Mouse (Mus musculus) Patski (cell line): ENCODE measurements around the gene Mcoln1. TPM values are rescaled to one million over a fixed set of nuclear protein-coding genes. Genes with fewer than 3 reads are reported as not detected.

Experiments
- ATAC-seq: fragments of 100-300 bp; one replicate; pipeline ENCODE4 v1.8.0; 2021
- CTCF ChIA-PET: fragments of 350-600 bp; sonication (Branson Sonifier 250); formaldehyde crosslinking; loops from one replicate; lab custom pipeline; 2022; ENCODE audit warnings: inconsistent platforms; lab: Charles Lee
- POLR2A ChIA-PET: fragments of 350-600 bp; sonication (Branson Sonifier 250); formaldehyde crosslinking; loops from one replicate; lab custom pipeline; 2022; ENCODE audit warnings: antibody characterized with exemption, inconsistent platforms; lab: Charles Lee
- DNase-seq: peaks from one replicate; pipeline ENCODE4 v3.0.0-alpha.2; 2011; ENCODE audit warnings: low read depth, low spot score
- H3K27me3 ChIP-seq: fragments of 371-371 bp; one replicate; pipeline ENCODE4 v1.5.1; 2021
- CTCF ChIP-seq: fragments of 100-300 bp; IDR thresholded peaks from one replicate; pipeline ENCODE4 v1.5.1; 2021
- in situ Hi-C: fragments of 300-500 bp; cut with MboI; formaldehyde crosslinking; loops from 3 replicates; pipeline ENCODE4 v1.11.1; 2018; ENCODE audit warnings: low pct_unique_long_range_greater_than_20kb, mixed read lengths
- polyA plus RNA-seq: library from polyadenylated mRNA; unstranded; gene quantifications from one replicate; pipeline ENCODE4 v1.2.3, GENCODE M21; 2021

Mcoln1 gene
- 85.9 TPM for polyA plus RNA-seq

- ATAC-seq (peak; percentile 80), DNase-seq (peak; percentile 76)
- ChIA-PET CTCF (interaction anchor here (1.1 to 2.6 kb wide), 4 partner anchors 8 to 36 kb away, joined by 3 to 10 read pairs (median 3); partner anchors contain the start of gene Pnpla6), POLR2A (interaction anchor here (1.1 to 2.6 kb wide), 4 partner anchors 9 to 35 kb away, joined by 3 to 13 read pairs (median 5); partner anchors contain the start of gene Pnpla6)
- no peak for TF ChIP-seq CTCF
- in situ Hi-C loops = no loop called here
- H3K27me3 ChIP-seq = no peaks in the 10 kb centered on the region
Measured at GRCm38 (mm10) chr8:3500235-3501090, at the start of gene Mcoln1. Gene Mcoln1 (plus strand): TSS chr8:3500457.

GRCm38 (mm10) chr8:3450670-3451069, 49.6 kb upstream of the Mcoln1 start:
- ATAC-seq = no peak
- in situ Hi-C loops = no loop called here
- TF ChIP-seq CTCF = no peak
- ChIA-PET CTCF (interaction anchor here (0.6 to 4.6 kb wide), 18 partner anchors 8 to 114 kb away, joined by 3 to 54 read pairs (median 6); no protein-coding TSS in a partner anchor), POLR2A (interaction anchor here (1.1 kb wide), 1 partner anchor 11 kb away, joined by 3 read pairs; no protein-coding TSS in a partner anchor)
- DNase-seq = no peak
- H3K27me3 ChIP-seq = no peaks in the 10 kb centered on the region

- ChIA-PET CTCF (interaction anchor here (1.3 to 4.6 kb wide), 5 partner anchors 10 to 115 kb away, joined by 3 to 54 read pairs (median 16); no protein-coding TSS in a partner anchor), POLR2A (interaction anchor here (0.6 to 0.7 kb wide), 2 partner anchors 16 to 133 kb away, joined by 3 read pairs; partner anchors contain the start of gene Pex11g)
- no peak for DNase-seq
- no peak for ATAC-seq
- in situ Hi-C loops = no loop called here
- no peaks in the 10 kb centered on the region for H3K27me3 ChIP-seq
- TF ChIP-seq CTCF = no peak
Measured at GRCm38 (mm10) chr8:3451992-3452391, 48.3 kb upstream of the Mcoln1 start.

- POLR2A ChIA-PET = no interaction called here
- DNase-seq (no peak), ATAC-seq (no peak)
- CTCF ChIA-PET = interaction anchor here (1.6 to 2.3 kb wide), 3 partner anchors 13 to 209 kb away, joined by 4 to 16 read pairs (median 11); partner anchors contain the start of gene Fcor
- no peak for TF ChIP-seq CTCF
- no peaks in the 10 kb centered on the region for H3K27me3 ChIP-seq
- in situ Hi-C loops = no loop called here
Measured at GRCm38 (mm10) chr8:3463248-3463647, 37.0 kb upstream of the Mcoln1 start.

- TF ChIP-seq CTCF = no peak
- no peaks in the 10 kb centered on the region for H3K27me3 ChIP-seq
- ATAC-seq = no peak
- ChIA-PET CTCF (interaction anchor here (0.8 to 2.3 kb wide), 8 partner anchors 9 to 207 kb away, joined by 3 to 16 read pairs (median 4); partner anchors contain the start of genes Fcor and Zfp358), POLR2A (no interaction called here)
- in situ Hi-C loops = no loop called here
- no peak for DNase-seq
Measured at GRCm38 (mm10) chr8:3464309-3464708, 35.9 kb upstream of the Mcoln1 start.

GRCm38 (mm10) chr8:3467006-3467885, 33.0 kb upstream of the Mcoln1 start, which contains the start of gene Pex11g:
Gene Pex11g (minus strand): TSS chr8:3467680.
- ChIA-PET POLR2A (interaction anchor here (0.6 to 1.4 kb wide), 7 partner anchors 13 to 62 kb away, joined by 3 to 10 read pairs (median 3); no protein-coding TSS in a partner anchor), CTCF (interaction anchor here (0.6 to 2.5 kb wide), 6 partner anchors 13 to 210 kb away, joined by 3 to 6 read pairs (median 3); partner anchors contain the start of gene Zfp358)
- DNase-seq (peak; percentile 83), ATAC-seq (peak; percentile 97)
- in situ Hi-C loops = loop anchor here (5.0 kb wide), 1 partner anchor 210 kb away; the partner anchor contains the start of gene Trappc5
- no peak for TF ChIP-seq CTCF
- no peaks in the 10 kb centered on the region for H3K27me3 ChIP-seq

GRCm38 (mm10) chr8:3467886-3468545, 32.2 kb upstream of the Mcoln1 start:
- no peak for DNase-seq
- no peaks in the 10 kb centered on the region for H3K27me3 ChIP-seq
- in situ Hi-C loops = loop anchor here (5.0 kb wide), 1 partner anchor 209 kb away; the partner anchor contains the start of gene Trappc5
- CTCF ChIA-PET = interaction anchor here (0.7 to 2.5 kb wide), 7 partner anchors 12 to 209 kb away, joined by 3 to 6 read pairs (median 4); partner anchors contain the start of gene Zfp358
- ATAC-seq = no peak
- no peak for TF ChIP-seq CTCF
- POLR2A ChIA-PET = interaction anchor here (0.6 to 1.4 kb wide), 4 partner anchors 15 to 62 kb away, joined by 3 to 6 read pairs (median 3); no protein-coding TSS in a partner anchor

- POLR2A ChIA-PET = interaction anchor here (1.4 kb wide), 1 partner anchor 39 kb away, joined by 3 read pairs; no protein-coding TSS in a partner anchor
- no peak for DNase-seq
- no peak for ATAC-seq
- TF ChIP-seq CTCF = peak; percentile 59
- CTCF ChIA-PET = interaction anchor here (1.1 to 2.5 kb wide), 5 partner anchors 23 to 120 kb away, joined by 4 to 6 read pairs (median 4); partner anchors contain the start of gene Zfp358
- in situ Hi-C loops = loop anchor here (5.0 kb wide), 1 partner anchor 208 kb away; the partner anchor contains the start of gene Trappc5
- no peaks in the 10 kb centered on the region for H3K27me3 ChIP-seq
Measured at GRCm38 (mm10) chr8:3468838-3469237, 31.4 kb upstream of the Mcoln1 start.

GRCm38 (mm10) chr8:3470562-3470961, 29.7 kb upstream of the Mcoln1 start, which contains the start of gene Tex45:
Gene Tex45 (plus strand): TSS chr8:3470862.
- ChIA-PET CTCF (no interaction called here), POLR2A (no interaction called here)
- H3K27me3 ChIP-seq = no peaks in the 10 kb centered on the region
- DNase-seq (no peak), ATAC-seq (no peak)
- TF ChIP-seq CTCF = no peak
- in situ Hi-C loops = no loop called here
